Mouse (Mus musculus) kidney, adult 18-20 months (tissue): Measurements from ENCODE around the gene Ddx11.
A peak's percentile ranks its signal among the peaks of the same experiment; 100 is the strongest.

Source experiments
- DNase-seq: peaks from one replicate; pipeline ENCODE4 v3.0.0; 2021

The Ddx11 gene

DNA sequence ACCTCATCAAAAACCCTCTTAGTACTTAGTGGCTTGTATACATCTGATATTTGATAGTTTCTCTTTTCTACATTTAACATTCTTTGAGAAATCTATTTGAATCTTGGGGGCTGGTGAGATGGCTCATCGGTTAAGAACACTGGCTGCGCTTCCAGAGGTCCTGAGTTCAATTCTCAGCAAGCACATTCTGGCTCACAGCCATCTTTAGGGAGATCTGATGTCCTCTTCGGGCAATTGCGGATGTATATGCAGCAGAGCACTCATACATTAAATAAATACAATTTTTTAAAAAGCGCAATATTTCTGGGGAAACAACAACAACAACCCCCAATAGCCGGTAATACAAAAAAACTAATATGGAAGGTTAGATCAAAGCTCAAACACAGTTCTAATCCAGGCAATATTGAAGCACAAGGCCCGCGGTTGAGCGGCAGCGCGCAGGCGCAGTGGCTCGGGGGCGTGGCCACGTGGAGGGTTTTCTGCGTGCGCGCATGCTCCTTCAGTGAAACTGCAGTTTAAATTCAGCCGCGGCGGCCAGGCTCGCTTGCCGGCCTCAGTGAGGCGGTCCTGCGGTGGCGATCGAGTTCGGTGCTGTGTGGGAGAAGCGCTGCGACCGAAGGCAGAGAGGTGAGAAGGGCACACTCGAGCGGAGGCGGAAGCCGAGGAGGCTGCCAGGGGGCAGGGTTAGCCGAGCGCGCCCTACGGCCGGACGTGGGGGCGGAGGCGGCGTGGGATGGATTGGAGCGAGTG is at the start of gene Ddx11:
Gene Ddx11, plus strand, starts transcription at position 455 of the 750 bp plus-strand sequence.
- DNase-seq = peak; percentile 95

DNA sequence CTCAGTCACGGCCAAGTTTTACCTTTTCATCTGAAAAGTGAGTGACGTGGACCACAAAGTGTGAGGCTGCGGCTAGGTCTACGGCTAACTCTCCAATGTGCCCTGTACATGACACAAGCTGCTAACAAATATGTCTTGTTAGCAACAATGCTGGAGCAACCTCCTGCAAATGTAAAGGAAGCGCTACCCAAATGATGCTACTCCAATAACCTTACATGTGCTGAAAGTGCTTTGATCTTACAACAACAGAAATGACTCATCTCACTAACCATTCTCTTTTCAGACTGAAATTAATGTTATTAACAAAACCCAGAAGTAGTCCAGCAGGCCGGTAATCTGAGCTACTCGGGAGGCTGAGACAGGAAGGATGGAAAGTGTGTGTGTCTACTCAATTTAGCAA is 49.3 kb upstream of the Ddx11 start:
- DNase-seq = no peak

DNA sequence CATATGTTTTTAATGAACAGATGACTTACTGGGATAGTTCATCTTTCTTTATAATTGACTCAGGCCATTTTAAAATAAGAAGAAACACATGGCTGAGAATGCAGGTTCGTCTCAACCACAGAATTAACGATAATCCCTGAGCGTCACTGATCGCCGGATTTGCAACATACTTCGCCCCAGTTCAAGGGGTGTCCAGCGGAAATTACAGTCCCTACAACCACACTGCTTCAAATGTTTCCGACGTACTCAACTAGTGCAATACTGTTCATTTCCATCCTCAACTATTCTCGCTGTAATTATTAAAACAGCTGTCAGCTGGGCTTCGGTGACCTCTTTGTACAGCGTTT is 47.5 kb upstream of the Ddx11 start:
- no peak for DNase-seq

DNA sequence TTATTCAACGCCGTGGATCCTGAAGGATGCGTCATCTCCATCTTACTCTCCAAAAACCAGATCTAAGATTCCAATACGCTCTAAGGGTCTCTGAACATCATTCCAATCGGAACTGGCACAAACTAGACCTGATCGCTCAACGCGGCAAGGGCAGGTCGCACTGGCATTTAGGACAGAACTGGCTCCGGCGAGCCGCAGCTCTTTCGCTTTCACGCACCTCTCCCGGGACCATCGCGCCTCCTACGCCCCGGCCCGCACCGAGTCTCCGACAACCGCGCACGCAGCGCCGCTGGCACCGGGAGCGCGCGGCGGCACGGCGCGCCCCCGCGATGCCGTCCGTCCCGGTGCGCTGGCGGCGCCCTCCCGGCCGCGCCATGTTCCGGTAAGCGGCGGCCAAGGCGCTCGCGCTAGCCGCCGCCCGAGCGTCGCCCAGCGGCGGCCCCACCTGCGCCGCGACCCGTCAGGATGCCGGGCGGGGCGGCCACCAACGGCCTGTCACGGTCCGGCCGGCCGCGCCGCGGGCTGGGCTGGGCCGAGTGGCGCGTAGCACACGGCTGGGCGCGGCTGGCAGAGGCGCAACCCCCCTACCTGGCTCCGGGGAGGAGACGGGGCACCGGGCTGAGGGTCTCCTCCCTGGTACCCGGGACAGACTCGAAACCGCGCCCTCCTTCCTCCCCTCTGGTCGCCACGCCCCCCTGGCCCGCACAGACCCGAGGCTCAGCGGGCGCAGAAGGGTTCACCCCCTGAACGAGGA is 47.0 kb upstream of the Ddx11 start:
- no peak for DNase-seq

DNA sequence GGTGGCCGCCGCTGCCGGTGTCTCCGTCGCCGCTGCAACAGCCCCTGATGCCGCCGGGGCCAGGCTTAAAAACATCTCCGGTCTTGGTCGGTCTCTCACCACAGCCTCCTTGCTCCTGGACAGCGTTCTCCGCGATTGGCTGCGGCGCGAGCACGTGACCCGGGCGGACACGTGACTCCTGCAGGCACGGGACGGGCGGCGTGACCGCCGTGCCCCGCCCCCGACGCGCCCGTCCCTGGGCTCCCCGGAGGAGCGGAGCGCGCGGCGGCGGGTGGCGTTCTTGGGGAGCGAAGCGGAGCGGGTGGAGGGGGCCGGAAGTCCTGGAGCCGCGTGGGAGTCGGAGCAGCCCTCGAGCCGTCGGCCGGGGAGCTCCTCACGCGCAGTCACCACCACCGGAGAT is 46.4 kb upstream of the Ddx11 start, which contains the start of gene Ankrd12:
Gene Ankrd12, minus strand, starts transcription at position 156 of the 400 bp plus-strand sequence.
- peak; percentile 98 for DNase-seq

DNA sequence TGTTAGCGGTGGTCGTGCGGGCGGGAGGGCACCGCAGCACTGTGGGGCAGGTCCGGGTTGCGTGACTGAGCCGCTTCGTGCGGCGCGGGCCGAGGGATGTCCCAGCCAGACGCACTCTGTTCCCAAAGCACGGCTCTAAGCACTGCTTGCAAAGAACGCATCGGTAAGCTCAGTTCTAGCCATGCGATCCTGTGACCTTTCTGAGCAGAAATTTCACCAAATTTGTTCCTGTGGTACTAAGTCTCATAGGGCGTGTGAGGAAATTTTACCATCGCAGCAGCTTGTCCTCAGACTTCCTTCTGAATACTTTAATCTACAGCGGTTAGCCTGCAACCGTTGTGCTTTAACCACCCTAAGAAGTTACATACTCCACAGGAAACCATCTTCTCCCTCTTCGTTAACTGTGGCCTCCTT is 45.9 kb upstream of the Ddx11 start:
- DNase-seq = no peak

DNA sequence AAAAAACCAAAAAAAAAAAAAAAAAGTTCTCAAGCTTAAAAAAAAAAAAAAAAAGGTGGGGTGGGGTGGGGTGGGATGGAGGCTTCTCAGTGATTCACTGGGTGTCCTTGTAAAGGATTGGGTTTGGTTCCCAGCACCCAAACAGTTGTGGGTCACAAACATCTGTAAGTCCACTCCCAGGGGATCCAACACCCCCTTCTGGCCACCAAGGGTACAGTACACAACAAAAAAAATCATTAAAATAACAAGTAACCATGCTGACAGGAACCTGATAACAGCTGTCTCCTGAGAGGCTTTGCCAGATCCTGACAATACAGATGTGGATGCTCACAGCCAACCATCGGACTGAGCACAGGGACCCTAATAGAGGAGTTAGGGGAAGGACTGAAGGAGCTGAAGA is 38.8 kb upstream of the Ddx11 start:
- DNase-seq = no peak

DNA sequence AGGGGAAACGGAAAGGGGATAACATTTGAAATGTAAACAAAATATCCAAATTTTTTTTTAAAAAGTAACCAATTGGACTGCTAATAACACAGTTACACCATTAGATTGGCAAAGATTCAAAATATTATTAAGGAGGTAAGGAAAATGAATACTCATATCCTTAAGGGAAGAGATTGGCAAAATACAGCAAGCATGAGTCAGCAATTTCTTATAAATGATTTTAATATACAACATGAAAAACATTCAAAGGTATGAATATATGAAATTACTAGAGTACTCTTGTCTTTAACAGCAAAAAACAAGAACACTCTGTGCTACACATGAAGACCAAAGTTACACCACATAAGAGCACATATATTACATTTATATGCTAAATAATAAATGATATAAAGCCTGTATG is 38.3 kb upstream of the Ddx11 start:
- no peak for DNase-seq

DNA sequence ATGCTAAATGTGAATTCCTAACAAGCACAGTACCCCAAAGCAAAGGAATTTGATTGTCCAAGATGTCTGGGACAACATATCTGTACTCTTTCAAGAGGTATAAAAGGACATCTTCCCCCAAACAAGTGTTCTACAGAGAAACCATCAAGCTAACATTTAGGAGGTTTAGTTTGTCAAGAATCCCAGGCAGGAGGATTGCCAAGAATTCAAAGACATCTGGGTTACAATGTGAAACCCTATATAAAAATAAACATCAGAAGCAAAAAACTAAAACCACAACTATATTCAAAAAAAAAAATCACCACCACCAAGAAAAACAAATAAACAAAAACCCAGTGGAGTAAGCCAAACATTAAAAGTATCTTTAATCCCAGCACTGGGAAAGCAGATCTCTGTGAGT is 33.1 kb upstream of the Ddx11 start:
- DNase-seq = no peak

DNA sequence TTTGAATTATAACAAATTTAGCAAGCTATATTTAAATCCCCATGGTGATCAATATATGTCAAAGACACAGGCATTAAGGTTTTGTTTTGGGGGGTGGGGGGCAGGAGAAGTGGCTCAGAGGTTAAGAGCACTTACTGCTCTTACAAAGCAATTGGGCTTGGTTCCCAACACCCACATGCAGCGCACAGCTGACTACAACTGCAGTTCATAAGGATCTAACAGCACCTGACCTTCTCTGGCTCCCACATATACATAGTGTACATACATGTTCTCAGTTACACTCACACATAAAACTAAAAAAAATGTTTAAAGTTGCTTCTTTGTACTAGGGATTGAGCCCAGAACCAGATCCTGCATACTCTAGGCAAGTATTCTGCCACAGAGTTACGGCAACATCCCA is 31.9 kb upstream of the Ddx11 start:
- no peak for DNase-seq

DNA sequence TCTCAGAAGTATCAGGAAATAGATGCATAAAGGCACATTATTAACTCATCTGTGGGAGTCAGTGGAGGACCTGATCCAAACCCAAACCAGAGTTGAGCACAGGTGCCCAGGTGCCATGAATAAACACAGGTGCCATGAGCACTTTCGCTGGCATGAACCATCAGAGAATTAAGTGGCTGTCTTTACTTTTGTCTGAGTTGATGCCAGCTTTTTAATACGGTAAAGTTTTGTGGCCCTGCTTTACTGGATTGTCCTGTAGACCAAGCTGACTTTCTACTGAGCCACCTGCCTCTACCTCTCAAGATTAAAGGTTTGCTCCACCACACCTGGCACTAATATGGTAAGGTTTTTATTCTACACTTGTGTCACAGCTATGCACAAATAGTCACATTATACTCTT is 31.3 kb upstream of the Ddx11 start:
- no peak for DNase-seq

DNA sequence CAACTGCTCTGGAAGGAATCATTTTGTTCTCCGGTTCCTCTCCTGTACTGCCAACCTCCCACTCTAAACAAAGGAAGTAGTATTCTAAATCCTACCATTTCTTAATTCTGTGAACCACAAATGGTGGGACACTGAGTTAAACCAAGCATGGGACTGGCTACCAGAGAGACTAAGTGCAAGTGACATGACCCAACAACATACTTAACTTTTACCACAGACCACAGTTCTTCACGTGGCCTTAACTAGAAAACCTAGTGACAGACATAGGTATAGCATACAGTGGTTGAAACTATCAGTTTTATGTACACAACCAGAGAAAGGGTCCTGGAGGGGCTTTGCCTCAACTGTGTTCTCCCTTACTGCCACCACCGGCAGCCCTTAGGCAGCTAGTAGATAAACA is 30.7 kb upstream of the Ddx11 start:
- DNase-seq = no peak

DNA sequence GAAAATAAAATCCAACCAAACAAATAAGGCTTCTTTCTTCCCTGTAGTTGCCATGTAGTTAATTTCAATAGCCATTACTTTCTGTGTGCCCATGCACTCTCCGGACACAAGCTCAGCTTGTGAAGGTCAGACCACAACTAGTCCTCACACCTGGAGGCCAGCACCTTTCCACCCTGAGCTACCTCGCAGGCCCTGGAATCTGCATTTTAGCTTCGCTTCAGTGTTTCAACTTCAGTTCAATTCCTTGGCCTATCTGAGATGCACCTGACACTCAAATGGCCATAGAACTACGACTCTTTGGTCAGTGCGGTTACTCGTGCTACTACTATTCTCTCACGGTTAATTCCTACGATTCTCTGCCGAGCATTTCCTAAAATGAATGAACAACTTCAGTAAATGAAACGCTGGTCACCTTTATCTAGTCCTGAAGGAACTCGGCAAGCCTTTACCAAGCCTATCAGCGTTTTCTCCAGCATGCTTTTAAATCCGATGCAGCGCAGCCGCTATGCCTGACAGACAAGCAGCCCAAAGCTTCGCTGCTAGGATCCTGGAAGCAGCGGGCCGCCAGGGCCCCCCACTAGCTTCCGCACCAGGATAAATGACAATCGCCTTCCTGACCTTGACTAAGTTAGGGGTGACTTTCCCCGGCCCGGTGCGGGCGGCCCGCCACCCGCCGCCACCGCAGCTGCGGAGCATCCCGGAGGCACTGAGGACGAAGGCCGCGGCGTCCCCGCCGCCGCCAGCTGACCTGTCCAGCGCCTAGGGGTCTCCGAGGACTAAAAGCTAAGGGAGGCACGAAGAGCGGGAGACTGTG is 22.5 kb upstream of the Ddx11 start:
- DNase-seq = no peak

DNA sequence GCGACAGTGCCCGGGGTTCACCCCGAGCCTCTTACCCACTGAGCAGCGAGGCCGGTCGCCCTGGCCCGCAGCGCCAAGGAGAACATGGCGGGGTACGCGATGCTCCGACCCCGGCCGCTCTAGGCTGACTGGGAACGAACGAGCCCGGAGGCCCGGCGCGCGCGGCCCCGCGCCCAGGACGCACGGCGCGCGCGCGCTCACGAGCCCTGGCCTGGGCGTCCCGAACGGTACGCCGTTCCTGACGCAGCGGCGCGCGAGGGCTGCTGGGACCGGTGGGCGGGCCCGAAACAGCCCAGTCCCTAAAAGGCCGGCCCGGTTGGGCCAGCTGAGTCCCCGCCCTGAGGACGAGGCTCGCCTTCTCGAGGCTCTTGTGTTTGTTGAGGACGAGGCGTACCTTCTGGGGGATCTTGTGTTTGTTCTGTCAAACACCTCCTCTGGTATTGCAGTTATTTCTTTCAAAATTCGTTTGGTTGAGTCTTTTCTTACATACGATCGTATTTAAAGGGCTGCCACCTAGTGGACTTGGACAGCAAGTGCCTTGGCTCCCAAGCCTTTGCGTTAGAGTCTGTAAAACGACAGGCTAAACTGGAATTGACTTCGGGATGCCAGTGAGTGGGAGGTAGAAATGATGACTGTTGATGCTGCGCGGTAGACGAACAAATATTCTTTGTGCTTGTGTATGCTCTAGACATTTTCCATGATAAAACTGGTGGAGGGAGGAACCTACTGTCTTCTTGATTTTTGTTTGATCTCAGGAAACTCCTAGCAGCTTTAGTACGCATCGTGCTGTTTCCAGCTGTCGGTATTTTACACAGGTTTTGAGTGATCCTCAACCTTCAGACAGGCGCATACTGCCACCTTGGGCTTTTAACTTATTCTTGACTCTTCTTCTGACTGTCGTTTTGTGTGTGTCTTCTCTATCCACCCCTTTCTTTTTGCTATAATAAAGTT is 21.7 kb upstream of the Ddx11 start, which contains the start of gene Ndufv2:
Gene Ndufv2, minus strand, starts transcription at position 180 of the 951 bp plus-strand sequence.
- peak; percentile 92 for DNase-seq

DNA sequence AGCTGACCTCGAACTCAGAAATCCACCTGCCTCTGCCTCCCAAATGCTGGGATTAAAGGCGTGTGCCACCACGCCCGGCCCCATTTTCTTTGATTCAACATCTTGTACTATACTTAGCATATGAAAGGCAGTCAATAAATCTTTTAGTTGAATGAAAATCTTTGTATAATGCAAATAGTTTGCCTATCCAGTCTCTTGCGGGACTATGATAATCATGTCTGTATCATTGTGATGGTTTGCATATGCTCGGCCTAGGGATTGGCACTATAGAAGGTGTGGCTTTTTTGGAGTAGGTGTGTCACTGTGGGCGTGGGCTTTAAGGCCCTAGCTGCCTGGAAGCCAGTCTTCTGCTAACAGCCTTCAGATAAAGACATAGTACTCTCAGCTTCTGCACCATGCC is 19.2 kb upstream of the Ddx11 start:
- DNase-seq = no peak

DNA sequence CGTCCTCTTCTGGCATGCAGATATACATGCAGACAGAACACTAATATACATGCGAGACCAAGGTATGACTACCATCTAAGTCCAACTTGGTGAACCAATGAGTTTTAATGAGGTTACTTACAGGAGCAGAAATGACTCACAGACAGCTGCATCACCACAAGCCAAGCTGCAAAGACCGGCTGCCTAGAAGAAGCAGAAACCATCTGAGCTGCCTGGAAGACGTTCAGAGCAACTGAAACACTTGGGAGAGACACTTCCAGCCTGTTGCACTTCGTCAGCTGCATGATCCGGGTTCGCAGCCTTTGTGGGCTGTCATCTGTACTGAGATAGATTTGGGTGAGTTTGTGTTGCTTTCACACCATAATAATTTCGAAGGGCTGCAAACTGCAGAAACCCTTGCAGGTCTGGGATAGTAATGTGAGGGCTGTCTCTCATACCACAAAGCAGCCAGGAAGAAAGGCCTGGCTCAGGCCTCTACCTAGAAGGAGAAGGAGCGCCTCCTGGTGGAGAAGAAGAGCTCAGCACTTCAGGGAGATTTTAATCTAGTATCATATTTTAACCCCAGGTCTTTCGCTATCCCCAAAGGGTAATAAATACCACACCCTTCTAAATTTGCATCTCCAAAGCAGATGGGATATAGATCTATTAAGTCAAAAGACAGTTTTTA is 16.6 kb upstream of the Ddx11 start:
- peak; percentile 60 for DNase-seq

DNA sequence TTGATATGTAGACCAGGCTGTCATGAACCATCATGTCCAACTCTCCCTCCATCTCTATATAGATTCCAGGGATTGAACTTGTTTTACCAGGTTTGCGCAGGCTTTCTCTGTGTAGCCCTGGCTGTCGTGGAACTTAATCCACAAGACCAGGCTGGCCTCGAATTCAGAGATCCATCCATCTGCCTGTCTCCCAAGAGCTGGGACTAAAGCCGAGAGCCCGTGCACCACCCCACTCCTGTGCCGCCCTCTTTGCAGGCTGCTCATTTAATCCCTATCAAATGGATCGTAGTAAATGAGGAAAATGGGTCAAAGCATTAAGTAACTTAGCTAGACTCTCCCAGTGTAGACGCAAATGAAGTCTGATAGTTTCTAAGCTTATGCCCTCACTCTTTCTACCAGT is 15.9 kb upstream of the Ddx11 start:
- DNase-seq = no peak

DNA sequence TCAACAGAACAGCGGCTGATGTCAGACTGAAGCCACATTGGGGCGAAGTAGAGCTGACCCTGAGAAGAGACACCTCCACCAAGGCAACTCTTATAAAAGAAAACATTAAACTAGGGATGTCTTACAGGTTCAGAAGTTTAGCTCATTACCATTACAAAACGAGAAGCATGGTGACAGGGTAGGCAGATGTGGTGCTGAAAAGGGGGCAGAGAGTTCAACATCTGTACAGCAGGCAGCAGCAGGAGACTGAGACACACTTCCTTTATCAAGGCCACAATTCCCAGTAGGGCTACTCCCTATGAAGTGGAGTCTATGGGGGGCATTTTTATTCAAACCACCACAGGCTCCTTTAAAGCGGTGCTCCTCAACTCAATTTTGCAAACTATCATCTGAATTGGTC is 15.1 kb upstream of the Ddx11 start:
- no peak for DNase-seq

DNA sequence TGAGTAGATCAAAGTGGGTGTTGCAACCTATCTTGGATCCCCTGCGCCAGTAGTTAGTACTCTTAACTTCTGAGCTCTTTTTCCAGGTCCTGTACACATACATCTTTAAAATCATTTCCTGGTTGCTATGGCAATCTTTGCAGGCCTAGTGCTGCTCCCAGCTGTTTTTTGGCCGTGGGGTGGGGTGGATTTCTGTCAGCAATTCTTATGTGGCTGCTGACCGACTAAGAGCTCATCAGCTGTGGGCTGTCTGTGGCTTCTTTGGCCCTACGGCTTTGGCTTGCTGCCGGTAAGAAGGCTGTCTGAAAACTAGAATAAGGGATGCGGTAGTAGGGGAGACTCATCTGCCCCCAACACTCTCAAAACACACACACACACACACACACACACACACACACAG is 12.6 kb upstream of the Ddx11 start:
- no peak for DNase-seq

DNA sequence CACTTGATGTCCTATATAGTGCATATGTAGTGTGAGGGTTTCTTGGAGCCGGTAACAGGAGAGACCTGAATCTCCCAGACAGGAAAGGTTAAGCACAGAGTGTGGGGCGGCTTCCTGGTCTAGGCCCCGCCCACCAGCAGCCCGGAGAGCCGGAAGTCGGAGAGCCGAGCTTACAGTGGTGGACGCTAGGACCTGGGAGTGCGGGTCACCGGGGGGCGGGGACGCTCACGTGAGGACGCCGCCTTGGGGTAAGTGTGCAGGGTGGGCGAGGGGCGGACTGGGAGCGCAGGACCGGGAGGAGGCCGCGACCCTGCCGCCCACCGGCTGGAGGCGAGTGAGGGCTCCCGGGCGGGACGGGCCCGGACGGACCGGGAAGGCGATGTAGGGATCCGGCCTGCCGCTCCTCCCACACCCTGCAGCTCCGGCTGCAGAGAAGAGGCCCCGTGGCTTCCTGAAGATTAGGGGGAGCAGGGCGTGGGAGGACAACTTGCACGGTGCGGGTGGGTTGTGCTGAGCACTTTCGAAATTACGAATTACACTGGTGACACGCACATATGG is 11.8 kb upstream of the Ddx11 start, which contains the start of gene Washc1:
Gene Washc1, plus strand, starts transcription at position 144 of the 558 bp plus-strand sequence.
- DNase-seq = peak; percentile 90

DNA sequence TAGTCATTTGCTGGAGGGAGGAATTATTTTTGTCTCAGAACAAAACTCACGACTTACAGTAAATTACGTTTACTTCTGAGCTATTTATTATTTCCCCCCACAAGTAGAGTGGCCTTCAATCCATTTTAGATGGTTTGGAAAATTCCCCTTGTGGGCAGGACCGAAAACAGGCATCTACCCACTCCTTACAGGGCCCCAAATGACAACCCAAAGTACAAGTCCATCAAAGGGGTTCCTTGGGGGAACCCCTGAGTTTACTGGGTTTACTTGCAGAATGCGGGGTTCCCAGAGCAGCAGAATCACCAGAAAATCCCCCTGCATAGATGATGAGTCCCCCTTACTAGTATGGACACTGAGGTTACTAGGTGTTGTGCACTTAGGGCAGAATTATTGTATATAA is 11.2 kb upstream of the Ddx11 start:
- no peak for DNase-seq
